Mouse (Mus musculus): ENCODE data around the gene Hydin. TPM values are rescaled to one million over a fixed set of nuclear protein-coding genes. Genes with fewer than 3 reads are reported as not detected.

The Hydin gene
- total and polyA plus RNA-seq, 3 experiments: 0.05 to 0.21 (median 0.10) TPM

- TF ChIP-seq CTCF (IDR thresholded peaks at IDR 0.05) (no peak), EP300 (IDR thresholded peaks at IDR 0.05; ENCODE audit: insufficient read depth, low read depth, low read length) (no peak), POLR2A (IDR thresholded peaks at IDR 0.05; ENCODE audit: insufficient read depth, low read depth, low read length) (no peak)
- no peaks in the 10 kb centered on the region for H3K79me2 ChIP-seq (replicated peaks; ENCODE audit: control insufficient read depth, insufficient read depth, low read length)
- H3K36me3 ChIP-seq (ENCODE audit: control insufficient read depth, insufficient read depth, low read length): no peaks in the 10 kb centered on the region
- no peaks in the 10 kb centered on the region for H3K4me1 ChIP-seq (ENCODE audit: control insufficient read depth, insufficient read depth, low read length)
- 68% methylated on average over 9 of the region's 9 CpGs for WGBS
- DNase-seq: no peak
- H3K4me3 ChIP-seq: no peak overlapping the region
- H3K27ac ChIP-seq: no peak overlapping the region
- no peak overlapping the region for H3K9ac ChIP-seq (ENCODE audit: low read depth, low read length)
- intact Hi-C loops (cut with DNase I): no loop called here
- no peaks in the 10 kb centered on the region for H3K27me3 ChIP-seq (ENCODE audit: control insufficient read depth, insufficient read depth, low read length)
Observed at GRCm38 (mm10) chr8:110592641-110593040, 325.9 kb downstream of the Hydin start.

GRCm38 (mm10) chr8:110594164-110594563 is 327.4 kb downstream of the Hydin start:
- intact Hi-C loops (cut with DNase I): no loop called here

GRCm38 (mm10) chr8:110604556-110604955 is 337.8 kb downstream of the Hydin start:
- TF ChIP-seq CTCF (IDR thresholded peaks at IDR 0.05): peak; percentile 79
- TF ChIP-seq EP300 (IDR thresholded peaks at IDR 0.05; ENCODE audit: insufficient read depth, low read depth, low read length): no peak
- no peak for TF ChIP-seq POLR2A (IDR thresholded peaks at IDR 0.05; ENCODE audit: insufficient read depth, low read depth, low read length)
- intact Hi-C loops (cut with DNase I): loop anchor here (5.0 kb wide), 1 partner anchor 457 kb away; no protein-coding TSS in a partner anchor
- no peak overlapping the region for H3K4me3 ChIP-seq
- no peaks in the 10 kb centered on the region; the same call in 1 of the 2 replicates for H3K27me3 ChIP-seq (ENCODE audit: control insufficient read depth, insufficient read depth, low read length)
- no peaks in the 10 kb centered on the region for H3K36me3 ChIP-seq (ENCODE audit: control insufficient read depth, insufficient read depth, low read length)
- no peaks in the 10 kb centered on the region for H3K79me2 ChIP-seq (replicated peaks; ENCODE audit: control insufficient read depth, insufficient read depth, low read length)
- 10% methylated on average over 1 of the region's 1 CpGs for WGBS
- no peak overlapping the region for H3K27ac ChIP-seq
- DNase-seq: no peak
- H3K4me1 ChIP-seq (ENCODE audit: control insufficient read depth, insufficient read depth, low read length): no peaks in the 10 kb centered on the region
- H3K9ac ChIP-seq (ENCODE audit: low read depth, low read length): no peak overlapping the region

More at GRCm38 (mm10) chr8:110594164-110594563, 327.4 kb downstream of the Hydin start:
- Histone ChIP-seq H3K27ac (no peak overlapping the region), H3K79me2 (replicated peaks; ENCODE audit: control insufficient read depth, insufficient read depth, low read length) (no peaks in the 10 kb centered on the region), H3K27me3 (ENCODE audit: control insufficient read depth, insufficient read depth, low read length) (no peaks in the 10 kb centered on the region; the same call in 1 of the 2 replicates), H3K9ac (ENCODE audit: low read depth, low read length) (no peak overlapping the region), H3K4me1 (ENCODE audit: control insufficient read depth, insufficient read depth, low read length) (no peaks in the 10 kb centered on the region), H3K4me3 (no peak overlapping the region), H3K36me3 (ENCODE audit: control insufficient read depth, insufficient read depth, low read length) (no peaks in the 10 kb centered on the region)
- TF ChIP-seq EP300 (IDR thresholded peaks at IDR 0.05; ENCODE audit: insufficient read depth, low read depth, low read length): no peak
- 66% methylated on average over 6 of the region's 6 CpGs for WGBS
- no peak for DNase-seq

- TF ChIP-seq POLR2A (IDR thresholded peaks at IDR 0.05; ENCODE audit: insufficient read depth, low read depth, low read length) (no peak), EP300 (IDR thresholded peaks at IDR 0.05; ENCODE audit: insufficient read depth, low read depth, low read length) (no peak), CTCF (IDR thresholded peaks at IDR 0.05) (no peak)
- H3K4me3 ChIP-seq: no peak overlapping the region
- no peak overlapping the region for H3K9ac ChIP-seq (ENCODE audit: low read depth, low read length)
- 45% methylated on average over 6 of the region's 6 CpGs for WGBS
- intact Hi-C loops (cut with DNase I): no loop called here
- DNase-seq: peak in 1 of 2 experiments; percentile 13
- H3K27me3 ChIP-seq (ENCODE audit: control insufficient read depth, insufficient read depth, low read length): no peaks in the 10 kb centered on the region; the same call in 1 of the 2 replicates
- no peaks in the 10 kb centered on the region for H3K79me2 ChIP-seq (replicated peaks; ENCODE audit: control insufficient read depth, insufficient read depth, low read length)
- no peak overlapping the region for H3K27ac ChIP-seq
- no peaks in the 10 kb centered on the region for H3K36me3 ChIP-seq (ENCODE audit: control insufficient read depth, insufficient read depth, low read length)
- no peaks in the 10 kb centered on the region for H3K4me1 ChIP-seq (ENCODE audit: control insufficient read depth, insufficient read depth, low read length)
Observed at GRCm38 (mm10) chr8:110605401-110606015, 338.7 kb downstream of the Hydin start.

- H3K9ac ChIP-seq (ENCODE audit: low read depth, low read length): no peak overlapping the region
- no peak for TF ChIP-seq CTCF (IDR thresholded peaks at IDR 0.05)
- no peak for TF ChIP-seq EP300 (IDR thresholded peaks at IDR 0.05; ENCODE audit: insufficient read depth, low read depth, low read length)
- no peak for TF ChIP-seq POLR2A (IDR thresholded peaks at IDR 0.05; ENCODE audit: insufficient read depth, low read depth, low read length)
- H3K79me2 ChIP-seq (replicated peaks; ENCODE audit: control insufficient read depth, insufficient read depth, low read length): peaks cover 3% of the 10 kb centered on the region
- no peak for DNase-seq
- intact Hi-C loops (cut with DNase I): loop anchor here (5.0 kb wide), 1 partner anchor 398 kb away; the partner anchor contains the start of gene Cmtr2
- no peaks in the 10 kb centered on the region for H3K36me3 ChIP-seq (ENCODE audit: control insufficient read depth, insufficient read depth, low read length)
- no peak overlapping the region for H3K4me3 ChIP-seq
- H3K4me1 ChIP-seq (ENCODE audit: control insufficient read depth, insufficient read depth, low read length): peaks cover 3% of the 10 kb centered on the region; the same call in 1 of the 2 replicates
- H3K27me3 ChIP-seq (ENCODE audit: control insufficient read depth, insufficient read depth, low read length): no peaks in the 10 kb centered on the region
- H3K27ac ChIP-seq: no peak overlapping the region
- WGBS: 64% methylated on average over 3 of the region's 3 CpGs
Observed at GRCm38 (mm10) chr8:110615730-110616129, 349.0 kb downstream of the Hydin start.

GRCm38 (mm10) chr8:110617801-110618358 is 351.1 kb downstream of the Hydin start:
- H3K27me3 ChIP-seq (ENCODE audit: control insufficient read depth, insufficient read depth, low read length): no peaks in the 10 kb centered on the region
- no peak for DNase-seq
- peak overlapping the region; percentile 90 for H3K4me3 ChIP-seq
- no peak overlapping the region; the same call in 1 of the 2 replicates for H3K27ac ChIP-seq
- H3K36me3 ChIP-seq (ENCODE audit: control insufficient read depth, insufficient read depth, low read length): no peaks in the 10 kb centered on the region
- TF ChIP-seq EP300 (IDR thresholded peaks at IDR 0.05; ENCODE audit: insufficient read depth, low read depth, low read length) (no peak), CTCF (IDR thresholded peaks at IDR 0.05) (no peak), POLR2A (IDR thresholded peaks at IDR 0.05; ENCODE audit: insufficient read depth, low read depth, low read length) (no peak)
- peaks cover 3% of the 10 kb centered on the region; the same call in 1 of the 2 replicates for H3K4me1 ChIP-seq (ENCODE audit: control insufficient read depth, insufficient read depth, low read length)
- no peak overlapping the region for H3K9ac ChIP-seq (ENCODE audit: low read depth, low read length)
- peaks cover 3% of the 10 kb centered on the region for H3K79me2 ChIP-seq (replicated peaks; ENCODE audit: control insufficient read depth, insufficient read depth, low read length)
- intact Hi-C loops (cut with DNase I): loop anchor here (5.0 kb wide), 1 partner anchor 401 kb away; the partner anchor contains the start of gene Cmtr2
- 26% methylated on average over 14 of the region's 14 CpGs for WGBS
